Mouse (Mus musculus) testis, adult 2 months (tissue): Measurements from ENCODE around the gene Clnk.

Experiments used
- CTCF ChIP-seq: fragments of 200-500 bp; IDR thresholded peaks from 2 replicates; pipeline ENCODE4 v1.5.1; 2012; ENCODE audit warnings: low read depth, mild to moderate bottlenecking, inconsistent platforms, low read length, moderate library complexity; ENCODE audit not compliant: control insufficient read depth, insufficient read depth, insufficient replicate concordance
- POLR2A ChIP-seq: fragments of 200-500 bp; IDR thresholded peaks from 2 replicates; pipeline ENCODE4 v1.6.1; 2012; ENCODE audit warnings: low read depth, mild to moderate bottlenecking, inconsistent platforms, low read length, moderate library complexity; ENCODE audit not compliant: control insufficient read depth

DNA sequence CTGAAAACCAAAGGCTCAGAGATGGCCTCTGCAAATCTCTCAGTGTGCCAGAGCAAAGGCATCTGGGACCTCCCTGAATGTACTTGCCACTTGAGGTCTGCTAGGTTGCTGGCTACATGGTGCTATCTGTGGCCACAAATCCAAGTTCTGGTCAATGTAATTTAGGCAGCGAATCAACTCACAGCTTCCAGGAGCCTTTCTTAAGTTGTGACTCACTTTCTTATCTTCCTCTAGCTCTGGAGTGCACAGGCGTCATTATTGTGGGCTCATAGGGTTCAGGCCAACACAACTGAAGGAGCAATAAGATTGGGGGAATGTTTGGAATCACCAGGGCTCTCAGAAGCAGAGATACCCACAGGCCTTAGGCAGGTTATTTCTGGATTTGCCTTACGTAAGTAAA, 96.6 kb downstream of the Clnk start:
- no peak for TF ChIP-seq POLR2A
- no peak for TF ChIP-seq CTCF
